Mouse (Mus musculus): ENCODE results near the gene Ang2. TPM values are rescaled to one million over a fixed set of nuclear protein-coding genes. Genes with fewer than 3 reads are reported as not detected.
"Not testable (repeated sequence)": the region's sequence is repeated elsewhere in the genome, so short reads cannot be mapped to it uniquely, and the experiment has no call there.

Ang2 gene
- polyA plus RNA-seq, 2 experiments = not detected

DNA sequence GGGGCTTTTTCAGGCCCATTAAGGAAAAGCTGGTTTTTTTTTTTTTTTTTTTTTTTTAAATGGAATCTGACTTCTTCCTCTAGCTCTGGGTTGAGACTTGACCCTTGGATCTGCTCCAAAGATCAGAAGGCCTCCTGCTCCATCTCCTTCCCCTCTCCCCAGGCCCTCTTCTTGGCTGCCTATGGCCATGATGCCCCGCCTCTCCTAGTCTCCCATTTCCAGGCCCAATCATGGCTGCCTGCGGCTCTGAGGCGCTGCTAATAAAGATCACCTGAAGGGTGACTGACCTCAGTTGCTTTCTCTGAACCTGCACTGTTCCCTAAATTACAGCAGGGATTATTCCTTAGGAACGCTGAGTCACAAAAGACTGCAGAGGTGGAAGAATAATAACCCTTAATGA lies 25.1 kb downstream of the Ang2 start:
- Histone ChIP-seq H3K4me2 (ENCODE audit: low read depth) (no peak overlapping the region), H3K27me3 (ENCODE audit: control insufficient read depth, insufficient read depth, low read length) (no peaks in the 10 kb centered on the region), H3K9ac (replicated peaks) (no peak overlapping the region), H3K4me1 (replicated peaks; ENCODE audit: control insufficient read depth in 2 of 2, insufficient read depth in 2 of 2, low read length in 1 of 2) (no peaks in the 10 kb centered on the region), H3K9me3 (ENCODE audit: control insufficient read depth, low read length) (no peaks in the 10 kb centered on the region), H3K27ac (no peak overlapping the region), H3K36me3 (replicated peaks; ENCODE audit: control insufficient read depth, insufficient read depth, low read depth) (no peaks in the 10 kb centered on the region), H3K4me3 (ENCODE audit: insufficient read depth in 1 of 2, low read depth in 2 of 2, low read length in 2 of 2) (no peak overlapping the region)
- ATAC-seq (ENCODE audit: insufficient read depth) = no peak
- 71% methylated on average over 4 of the region's 4 CpGs for WGBS (ENCODE audit: insufficient replicate concordance)
- TF ChIP-seq EP300 (IDR thresholded peaks at IDR 0.05; ENCODE audit: low read depth) = no peak
- DNase-seq (ENCODE audit: low read depth in 3 of 3, low spot score in 3 of 3) = no peak

- not testable (repeated sequence) for ATAC-seq (ENCODE audit: insufficient read depth); H3K36me3 ChIP-seq (replicated peaks; ENCODE audit: control insufficient read depth, insufficient read depth, low read depth); H3K9me3 ChIP-seq (ENCODE audit: control insufficient read depth, low read length); H3K4me1 ChIP-seq (replicated peaks; ENCODE audit: control insufficient read depth in 2 of 2, insufficient read depth in 2 of 2, low read length in 1 of 2); H3K27me3 ChIP-seq (ENCODE audit: control insufficient read depth, insufficient read depth, low read length); DNase-seq (ENCODE audit: low read depth in 3 of 3, low spot score in 3 of 3); H3K4me3 ChIP-seq (ENCODE audit: insufficient read depth in 1 of 2, low read depth in 2 of 2, low read length in 2 of 2); H3K4me2 ChIP-seq (ENCODE audit: low read depth); H3K27ac ChIP-seq; H3K9ac ChIP-seq (replicated peaks)
- 55% methylated on average over 4 of the region's 4 CpGs for WGBS (ENCODE audit: insufficient replicate concordance)
Measured at GRCm38 (mm10) chr14:51172947-51173346, 26.0 kb downstream of the Ang2 start.

GRCm38 (mm10) chr14:51172095-51172865 lies 26.7 kb downstream of the Ang2 start:
- not testable (repeated sequence) for H3K4me2 ChIP-seq (ENCODE audit: low read depth); H3K27ac ChIP-seq; H3K4me1 ChIP-seq (replicated peaks; ENCODE audit: control insufficient read depth in 2 of 2, insufficient read depth in 2 of 2, low read length in 1 of 2); H3K36me3 ChIP-seq (replicated peaks; ENCODE audit: control insufficient read depth, insufficient read depth, low read depth); H3K9me3 ChIP-seq (ENCODE audit: control insufficient read depth, low read length); H3K9ac ChIP-seq (replicated peaks); DNase-seq (ENCODE audit: low read depth in 3 of 3, low spot score in 3 of 3); H3K4me3 ChIP-seq (ENCODE audit: insufficient read depth in 1 of 2, low read depth in 2 of 2, low read length in 2 of 2); ATAC-seq (ENCODE audit: insufficient read depth); H3K27me3 ChIP-seq (ENCODE audit: control insufficient read depth, insufficient read depth, low read length)
- peak; percentile 82 for TF ChIP-seq CTCF (IDR thresholded peaks at IDR 0.05; ENCODE audit: low read depth)
- 29% methylated on average over 9 of the region's 9 CpGs for WGBS (ENCODE audit: insufficient replicate concordance)

DNA sequence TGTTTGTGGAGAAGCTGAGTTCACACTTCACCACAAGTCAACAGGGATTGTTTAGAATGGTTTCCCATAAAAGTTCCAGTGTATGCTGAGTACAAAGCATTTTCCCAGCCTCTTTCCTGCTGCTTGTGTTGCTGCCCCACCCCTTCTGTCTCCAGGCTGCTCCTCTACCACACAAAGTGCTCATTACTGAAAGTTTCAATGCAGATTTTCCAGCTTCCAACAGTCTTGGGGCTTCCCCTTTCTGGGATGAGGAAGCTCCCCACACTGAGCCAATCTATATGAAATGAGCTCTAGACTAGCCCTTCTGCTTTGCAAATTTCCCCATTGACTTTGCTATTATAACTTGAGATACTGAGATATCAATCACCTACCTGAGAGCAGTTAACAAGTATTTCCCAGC lies 32.9 kb downstream of the Ang2 start:
- DNase-seq (ENCODE audit: low read depth in 3 of 3, low spot score in 3 of 3) = no peak
- Histone ChIP-seq H3K4me3 (ENCODE audit: insufficient read depth in 1 of 2, low read depth in 2 of 2, low read length in 2 of 2) (no peak overlapping the region), H3K9ac (replicated peaks) (no peak overlapping the region), H3K4me2 (ENCODE audit: low read depth) (no peak overlapping the region), H3K36me3 (replicated peaks; ENCODE audit: control insufficient read depth, insufficient read depth, low read depth) (no peaks in the 10 kb centered on the region), H3K4me1 (replicated peaks; ENCODE audit: control insufficient read depth in 2 of 2, insufficient read depth in 2 of 2, low read length in 1 of 2) (peaks cover 0 to 4% of the 10 kb centered on the region in 2 experiments; a peak in 1 of 4 replicates), H3K9me3 (ENCODE audit: control insufficient read depth, low read length) (no peaks in the 10 kb centered on the region), H3K27ac (no peak overlapping the region), H3K27me3 (ENCODE audit: control insufficient read depth, insufficient read depth, low read length) (no peaks in the 10 kb centered on the region)
- TF ChIP-seq CTCF (IDR thresholded peaks at IDR 0.05; ENCODE audit: low read depth) = no peak
- no peak for TF ChIP-seq EP300 (IDR thresholded peaks at IDR 0.05; ENCODE audit: low read depth)
- ATAC-seq (ENCODE audit: insufficient read depth) = no peak

- no peak overlapping the region for H3K27ac ChIP-seq
- no peak overlapping the region for H3K4me3 ChIP-seq (ENCODE audit: insufficient read depth in 1 of 2, low read depth in 2 of 2, low read length in 2 of 2)
- H3K4me1 ChIP-seq (replicated peaks; ENCODE audit: control insufficient read depth in 2 of 2, insufficient read depth in 2 of 2, low read length in 1 of 2) = peaks cover 0 to 4% of the 10 kb centered on the region in 2 experiments; a peak in 1 of 4 replicates
- H3K9me3 ChIP-seq (ENCODE audit: control insufficient read depth, low read length) = no peaks in the 10 kb centered on the region
- no peaks in the 10 kb centered on the region for H3K36me3 ChIP-seq (replicated peaks; ENCODE audit: control insufficient read depth, insufficient read depth, low read depth)
- WGBS (ENCODE audit: insufficient replicate concordance) = 80% methylated on average over 1 of the region's 1 CpGs
- 0 out of 2 replicates have a peak, but pooled peaks have one; percentile 35 for ATAC-seq (ENCODE audit: insufficient read depth)
- no peaks in the 10 kb centered on the region for H3K27me3 ChIP-seq (ENCODE audit: control insufficient read depth, insufficient read depth, low read length)
- H3K4me2 ChIP-seq (ENCODE audit: low read depth) = no peak overlapping the region
- H3K9ac ChIP-seq (replicated peaks) = no peak overlapping the region
- DNase-seq (ENCODE audit: low read depth in 3 of 3, low spot score in 3 of 3) = no peak
- TF ChIP-seq EP300 (IDR thresholded peaks at IDR 0.05; ENCODE audit: low read depth) = no peak
- TF ChIP-seq CTCF (IDR thresholded peaks at IDR 0.05; ENCODE audit: low read depth) = no peak
Measured at GRCm38 (mm10) chr14:51165435-51165834, 33.5 kb downstream of the Ang2 start.

DNA sequence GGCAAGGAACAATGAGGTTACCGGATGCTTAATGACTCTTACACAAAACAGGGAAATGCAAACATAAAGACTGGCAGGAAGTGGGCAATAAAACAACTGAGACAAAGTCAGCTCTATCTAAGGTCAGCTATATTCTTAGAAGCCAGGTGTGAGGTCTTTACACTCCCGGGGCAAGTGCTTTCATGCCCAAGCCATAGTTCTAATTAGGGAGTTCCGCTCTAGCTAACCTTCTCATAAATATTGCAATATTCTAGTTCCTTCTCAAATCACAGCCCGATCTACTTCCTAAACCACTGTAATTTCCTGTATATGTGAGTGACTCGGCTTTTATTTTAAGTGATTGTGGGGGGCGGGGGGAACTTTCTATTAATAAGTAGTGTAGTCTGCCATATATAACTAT lies 35.6 kb downstream of the Ang2 start:
- H3K9me3 ChIP-seq (ENCODE audit: control insufficient read depth, low read length); H3K27ac ChIP-seq; H3K9ac ChIP-seq (replicated peaks); H3K4me1 ChIP-seq (replicated peaks; ENCODE audit: control insufficient read depth in 2 of 2, insufficient read depth in 2 of 2, low read length in 1 of 2); H3K36me3 ChIP-seq (replicated peaks; ENCODE audit: control insufficient read depth, insufficient read depth, low read depth); H3K4me3 ChIP-seq (ENCODE audit: insufficient read depth in 1 of 2, low read depth in 2 of 2, low read length in 2 of 2); H3K4me2 ChIP-seq (ENCODE audit: low read depth); ATAC-seq (ENCODE audit: insufficient read depth); H3K27me3 ChIP-seq (ENCODE audit: control insufficient read depth, insufficient read depth, low read length); DNase-seq (ENCODE audit: low read depth in 3 of 3, low spot score in 3 of 3): not testable (repeated sequence)
- 65% methylated on average over 6 of the region's 6 CpGs for WGBS (ENCODE audit: insufficient replicate concordance)

- H3K4me3 ChIP-seq (ENCODE audit: insufficient read depth in 1 of 2, low read depth in 2 of 2, low read length in 2 of 2); H3K9ac ChIP-seq (replicated peaks); H3K27me3 ChIP-seq (ENCODE audit: control insufficient read depth, insufficient read depth, low read length); H3K36me3 ChIP-seq (replicated peaks; ENCODE audit: control insufficient read depth, insufficient read depth, low read depth); DNase-seq (ENCODE audit: low read depth in 3 of 3, low spot score in 3 of 3); H3K9me3 ChIP-seq (ENCODE audit: control insufficient read depth, low read length); H3K27ac ChIP-seq; H3K4me1 ChIP-seq (replicated peaks; ENCODE audit: control insufficient read depth in 2 of 2, insufficient read depth in 2 of 2, low read length in 1 of 2); H3K4me2 ChIP-seq (ENCODE audit: low read depth); ATAC-seq (ENCODE audit: insufficient read depth): not testable (repeated sequence)
- 63% methylated on average over 3 of the region's 3 CpGs for WGBS (ENCODE audit: insufficient replicate concordance)
Measured at GRCm38 (mm10) chr14:51161976-51162375, 37.0 kb downstream of the Ang2 start, which contains the start of gene Rnase2b. Gene Rnase2b, plus strand, starts transcription at chr14:51162260.
